ENCODE assay signal across 10 mouse cellular contexts in the genomic region with DNA sequence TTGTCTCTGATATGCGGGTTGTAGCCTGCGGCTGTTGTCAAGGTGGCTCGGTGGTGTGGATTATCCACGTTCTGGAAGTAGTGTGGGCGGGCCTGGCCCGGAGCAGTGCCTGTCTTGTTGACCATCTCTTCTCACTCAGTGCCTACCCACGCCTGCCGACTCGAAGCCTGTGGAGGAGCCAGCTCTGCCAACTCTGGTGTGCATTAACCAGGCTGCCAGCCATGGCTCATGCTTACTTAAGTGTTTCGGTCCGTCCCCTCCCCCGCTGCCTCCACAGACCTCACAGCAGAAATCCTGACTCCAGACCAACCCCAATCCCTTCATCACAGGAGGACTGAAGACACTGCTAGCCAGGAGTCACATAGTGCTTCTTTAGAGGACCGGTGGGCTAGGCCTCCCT. TPM values are rescaled to one million over a fixed set of nuclear protein-coding genes. Genes with fewer than 3 reads are reported as not detected.
DNase-seq lines count a peak whose midpoint lies in the region; ATAC-seq and TF ChIP-seq lines count a peak whose summit lies in the region.
"Had no signal": no experiment of that assay in that cellular context is flagged by ENCODE, and none has a peak within 500 bp of the region (broad histone marks: within the 10 kb centered on the region; RNA-seq: fewer than 3 reads in every experiment).

No protein-coding gene starts in this region.

- TF ChIP-seq POLR2A in embryonic fibroblast, embryonic 13.5 days (IDR thresholded peaks at IDR 0.05; ENCODE audit: low read depth, low read length) = no peak

- H3K36me3 ChIP-seq in heart, embryonic 13.5 days = no peaks in the 10 kb centered on the region
- H3K36me3 ChIP-seq in heart, embryonic 11.5 days (ENCODE audit: control insufficient read depth, insufficient read depth, low read length) = no peaks in the 10 kb centered on the region
- no peaks in the 10 kb centered on the region for H3K36me3 ChIP-seq in kidney, embryonic 14.5 days (ENCODE audit: control insufficient read depth, insufficient read depth, low read length)

- peak; percentile 81 to 86 for DNase-seq in left cerebral cortex, postnatal 36 days (ENCODE audit: low spot score in 2 of 2)
- DNase-seq in liver = no peak
- DNase-seq in adrenal gland, postnatal 36 days = no peak
- no peak for DNase-seq in embryo, embryonic 9.5 days (ENCODE audit: extremely low spot score)
- DNase-seq: embryo, embryonic 11 days; lung, embryonic 14.5 days had no signal

- 66% methylated on average over 13 of the region's 13 CpGs for WGBS in heart, embryonic 13.5 days
- 70% methylated on average over 13 of the region's 13 CpGs for WGBS in heart, embryonic 11.5 days (ENCODE audit: insufficient replicate concordance)
- 59% methylated on average over 13 of the region's 13 CpGs for WGBS in kidney, embryonic 14.5 days

- H3K9ac ChIP-seq in heart, embryonic 13.5 days = peak overlapping the region; percentile 53
- no peak overlapping the region for H3K9ac ChIP-seq in heart, embryonic 11.5 days (ENCODE audit: low read depth, low read length)
- H3K9ac ChIP-seq in kidney, embryonic 14.5 days (ENCODE audit: low read depth, low read length) = no peak overlapping the region
- H3K9ac ChIP-seq: lung, embryonic 14.5 days had no signal

- H3K27ac ChIP-seq in heart, embryonic 13.5 days (replicated peaks) = peak overlapping the region; percentile 89; the same call in 1 of the 2 replicates
- H3K27ac ChIP-seq in heart, embryonic 11.5 days (ENCODE audit: low read depth, low read length) = no peak overlapping the region
- peak overlapping the region; percentile 1; the same call in 1 of the 2 replicates for H3K27ac ChIP-seq in embryonic fibroblast, embryonic 13.5 days (ENCODE audit: insufficient read depth, low read length)
- H3K27ac ChIP-seq in kidney, embryonic 14.5 days (ENCODE audit: low read depth, low read length) = peak overlapping the region; percentile 11; the same call in 1 of the 2 replicates

- H3K4me2 ChIP-seq in heart, embryonic 13.5 days = no peak overlapping the region
- H3K4me2 ChIP-seq in heart, embryonic 11.5 days = no peak overlapping the region
- no peak overlapping the region for H3K4me2 ChIP-seq in kidney, embryonic 14.5 days (replicated peaks; ENCODE audit: low read depth, low read length)

- H3K9me3 ChIP-seq in heart, embryonic 13.5 days = no peaks in the 10 kb centered on the region
- H3K9me3 ChIP-seq in heart, embryonic 11.5 days (replicated peaks; ENCODE audit: control insufficient read depth, low read length) = no peaks in the 10 kb centered on the region
- no peaks in the 10 kb centered on the region for H3K9me3 ChIP-seq in kidney, embryonic 14.5 days (ENCODE audit: control insufficient read depth, low read length)

- H3K4me3 ChIP-seq in heart, embryonic 13.5 days = no peak overlapping the region
- no peak overlapping the region for H3K4me3 ChIP-seq in heart, embryonic 11.5 days (ENCODE audit: low read depth, low read length)
- H3K4me3 ChIP-seq in embryonic fibroblast, embryonic 13.5 days (ENCODE audit: insufficient read depth, low read length) = no peak overlapping the region
- no peak overlapping the region for H3K4me3 ChIP-seq in kidney, embryonic 14.5 days (ENCODE audit: low read length)

- intact Hi-C loops in left cerebral cortex, postnatal 36 days (cut with DNase I) = no loop called here

- H3K4me1 ChIP-seq in heart, embryonic 13.5 days = peaks cover 98% of the 10 kb centered on the region
- peaks cover 82% of the 10 kb centered on the region for H3K4me1 ChIP-seq in heart, embryonic 11.5 days (ENCODE audit: control insufficient read depth, insufficient read depth, low read length)
- H3K4me1 ChIP-seq in embryonic fibroblast, embryonic 13.5 days (ENCODE audit: control insufficient read depth, insufficient read depth, low read length) = peaks cover 31% of the 10 kb centered on the region
- peaks cover 85% of the 10 kb centered on the region for H3K4me1 ChIP-seq in kidney, embryonic 14.5 days (ENCODE audit: control insufficient read depth, insufficient read depth, low read length)

- TF ChIP-seq CTCF in embryonic fibroblast, embryonic 13.5 days (IDR thresholded peaks at IDR 0.05; ENCODE audit: borderline replicate concordance, insufficient read depth, low read length) = no peak

- no peak for ATAC-seq in heart, embryonic 13.5 days (ENCODE audit: extremely low read depth, insufficient number of reproducible peaks, low FRiP score, low TSS enrichment)
- ATAC-seq in heart, embryonic 11.5 days (replicated peaks; ENCODE audit: insufficient number of reproducible peaks, low FRiP score, low TSS enrichment) = no peak
- no peak for ATAC-seq in kidney, embryonic 14.5 days (ENCODE audit: low FRiP score, low TSS enrichment)

- H3K27me3 ChIP-seq in heart, embryonic 13.5 days (replicated peaks) = peaks cover 3% of the 10 kb centered on the region; the same call in 1 of the 2 replicates
- H3K27me3 ChIP-seq in heart, embryonic 11.5 days (ENCODE audit: control insufficient read depth, insufficient read depth, low read length) = peaks cover 5% of the 10 kb centered on the region; the same call in 1 of the 2 replicates
- no peaks in the 10 kb centered on the region for H3K27me3 ChIP-seq in kidney, embryonic 14.5 days (ENCODE audit: control insufficient read depth, insufficient read depth, low read length)

RNA-seq across cellular contexts. Expression of a gene that starts 4.7 kb away (rescaled TPM):
- polyA plus RNA-seq in heart, embryonic 13.5 days (2015; fragmentation: Nextera tagmentation; extraction: Ambion mirVana) = 24.2 and 26.2 TPM in 2 replicates
- polyA plus RNA-seq in heart, embryonic 11.5 days (2014; fragmentation: Nextera tagmentation; extraction: Ambion mirVana) = 18.6 and 22.0 TPM in 2 replicates
- polyA plus RNA-seq in embryonic fibroblast, embryonic 13.5 days (2011; ENCODE audit: insufficient read length, low read depth, missing spikeins) = 48.4 and 76.1 TPM in 2 replicates
- polyA plus RNA-seq in kidney, embryonic 14.5 days (2014; fragmentation: Nextera tagmentation; extraction: Ambion mirVana) = 15.7 and 19.2 TPM in 2 replicates
- total RNA-seq in left cerebral cortex, postnatal 36 days (2021) = 10 to 100 TPM; 15.0 to 19.6 TPM
- 10 to 100 TPM in 1 of 2 experiments, 1 to 10 TPM in 1; 9.7 to 12.0 TPM for total RNA-seq in adrenal gland, postnatal 36 days (2021)

RNA-seq across cellular contexts. Expression of a gene that starts 5.1 kb away (rescaled TPM):
- 0.49 and 0.73 TPM in 2 replicates for polyA plus RNA-seq in heart, embryonic 13.5 days (2015; fragmentation: Nextera tagmentation; extraction: Ambion mirVana)
- 0.82 and 0.87 TPM in 2 replicates for polyA plus RNA-seq in heart, embryonic 11.5 days (2014; fragmentation: Nextera tagmentation; extraction: Ambion mirVana)
- polyA plus RNA-seq in embryonic fibroblast, embryonic 13.5 days (2011; ENCODE audit: insufficient read length, low read depth, missing spikeins) = not detected in 2 replicates
- 0.20 TPM in 1 of 2 replicates, not detected in the other for polyA plus RNA-seq in kidney, embryonic 14.5 days (2014; fragmentation: Nextera tagmentation; extraction: Ambion mirVana)
- not detected for total RNA-seq in left cerebral cortex, postnatal 36 days (2021)
- total RNA-seq in adrenal gland, postnatal 36 days (2021) = 1 to 10 TPM in 1 of 2 experiments, under 1 TPM in 1; 0.63 to 1.7 TPM

RNA-seq across cellular contexts. Expression of a gene that starts 58.6 kb away (rescaled TPM):
- polyA plus RNA-seq in heart, embryonic 13.5 days (2015; fragmentation: Nextera tagmentation; extraction: Ambion mirVana) = 6.6 TPM in 2 replicates
- 4.5 and 5.2 TPM in 2 replicates for polyA plus RNA-seq in heart, embryonic 11.5 days (2014; fragmentation: Nextera tagmentation; extraction: Ambion mirVana)
- polyA plus RNA-seq in embryonic fibroblast, embryonic 13.5 days (2011; ENCODE audit: insufficient read length, low read depth, missing spikeins) = 18.1 and 20.7 TPM in 2 replicates
- 4.1 and 8.3 TPM in 2 replicates for polyA plus RNA-seq in kidney, embryonic 14.5 days (2014; fragmentation: Nextera tagmentation; extraction: Ambion mirVana)
- total RNA-seq in left cerebral cortex, postnatal 36 days (2021) = 1 to 10 TPM; 6.9 to 7.9 TPM
- total RNA-seq in adrenal gland, postnatal 36 days (2021) = 10 to 100 TPM; 24.2 to 27.9 TPM

Comparison
In these comparisons a context has a peak if more than half of its experiments do, and no peak if none do; other contexts are left out.
1. DNase-seq: peak in left cerebral cortex, postnatal 36 days (2 of 2); none in liver (single experiment), adrenal gland, postnatal 36 days (0 of 2) and embryo, embryonic 9.5 days (single experiment).